ENCODE assay signal across 26 mouse cellular contexts in the genomic region with DNA sequence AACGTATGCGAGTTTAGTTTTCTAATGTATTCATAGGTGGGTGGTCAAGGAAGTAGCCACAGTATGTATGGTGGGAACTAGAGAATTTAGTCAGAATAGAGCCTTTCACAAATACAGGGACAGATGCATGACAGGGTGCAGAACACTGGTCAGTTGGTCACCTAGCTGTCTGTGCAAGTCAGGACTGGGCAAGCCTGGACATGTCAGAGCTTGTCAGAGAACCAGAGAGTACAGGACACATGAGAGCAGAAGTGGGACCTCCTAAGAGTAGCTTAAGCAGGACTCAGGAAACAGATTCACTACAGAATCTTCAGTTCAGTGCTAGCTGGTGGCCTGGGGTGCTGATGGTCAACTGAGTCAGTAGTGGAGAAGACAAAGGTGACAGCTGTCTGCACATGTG.
"Had no signal": no experiment of that assay in that cellular context is flagged by ENCODE, and none has a peak within 500 bp of the region (broad histone marks: within the 10 kb centered on the region; RNA-seq: fewer than 3 reads in every experiment).

No protein-coding gene starts in this region.

- H3K27ac ChIP-seq: embryonic facial prominence, embryonic 10.5 days; embryonic facial prominence, embryonic 12.5 days; embryonic facial prominence, embryonic 13.5 days; embryonic facial prominence, embryonic 15.5 days; forebrain, embryonic 10.5 days; forebrain, embryonic 12.5 days; forebrain, embryonic 13.5 days; forebrain, embryonic 15.5 days; gastrocnemius, adult 2 months; heart, adult 2 months; heart, embryonic 10.5 days had no signal

- H3K4me2 ChIP-seq: embryonic facial prominence, embryonic 12.5 days; embryonic facial prominence, embryonic 13.5 days; embryonic facial prominence, embryonic 15.5 days; forebrain, embryonic 12.5 days; forebrain, embryonic 13.5 days; forebrain, embryonic 15.5 days had no signal

- H3K9me3 ChIP-seq: embryonic facial prominence, embryonic 10.5 days; embryonic facial prominence, embryonic 12.5 days; embryonic facial prominence, embryonic 13.5 days; embryonic facial prominence, embryonic 15.5 days; forebrain, embryonic 10.5 days; forebrain, embryonic 12.5 days; forebrain, embryonic 13.5 days; forebrain, embryonic 15.5 days; heart, embryonic 10.5 days had no signal

- H3K27me3 ChIP-seq: embryonic facial prominence, embryonic 12.5 days; embryonic facial prominence, embryonic 13.5 days; embryonic facial prominence, embryonic 15.5 days; forebrain, embryonic 12.5 days; forebrain, embryonic 13.5 days; forebrain, embryonic 15.5 days had no signal

- DNase-seq: cerebellum, adult 9-10 months; cerebellum, adult 9-11 months; cerebellum, postnatal 10 days; cerebellum, postnatal 14 days; cerebellum, postnatal 25 days; cerebellum, postnatal 36 days; embryo, embryonic 11 days; forebrain, postnatal 0 days; gastrocnemius, adult 2 months; gastrocnemius, postnatal 10 days; gastrocnemius, postnatal 14 days; gastrocnemius, postnatal 25 days; gastrocnemius, postnatal 36 days; heart, adult 11 months; heart, adult 18-20 months; heart, adult 2 months had no signal

- H3K9ac ChIP-seq: embryonic facial prominence, embryonic 12.5 days; embryonic facial prominence, embryonic 13.5 days; embryonic facial prominence, embryonic 15.5 days; forebrain, embryonic 12.5 days; forebrain, embryonic 13.5 days; forebrain, embryonic 15.5 days; forebrain, postnatal 0 days had no signal

- H3K4me1 ChIP-seq: embryonic facial prominence, embryonic 12.5 days; embryonic facial prominence, embryonic 15.5 days; forebrain, embryonic 12.5 days; forebrain, embryonic 13.5 days had no signal

- H3K36me3 ChIP-seq: embryonic facial prominence, embryonic 10.5 days; embryonic facial prominence, embryonic 12.5 days; embryonic facial prominence, embryonic 13.5 days; embryonic facial prominence, embryonic 15.5 days; forebrain, embryonic 10.5 days; forebrain, embryonic 12.5 days; forebrain, embryonic 15.5 days; heart, embryonic 10.5 days had no signal

- H3K4me3 ChIP-seq: embryonic facial prominence, embryonic 10.5 days; embryonic facial prominence, embryonic 12.5 days; embryonic facial prominence, embryonic 13.5 days; embryonic facial prominence, embryonic 15.5 days; erythroblast, embryonic 14.5 days; forebrain, embryonic 10.5 days; forebrain, embryonic 12.5 days; forebrain, embryonic 13.5 days; forebrain, embryonic 15.5 days; gastrocnemius, adult 2 months; heart, adult 2 months; heart, embryonic 10.5 days had no signal
